Mouse (Mus musculus) left cerebral cortex, adult 2 months (tissue): Measurements from ENCODE around the gene Ugt1a7c. TPM values are rescaled to one million over a fixed set of nuclear protein-coding genes. Genes with fewer than 3 reads are reported as not detected.

Experiments
- DNase-seq, 2 experiments: peaks; one replicate each; pipeline ENCODE4 v3.0.0; 2021 to 2022; ENCODE audit warnings: low spot score in 2 of 2, mixed read lengths in 1 of 2; ENCODE audit errors: extremely low spot score in 1 of 2
- H3K27ac ChIP-seq: fragments of 200-600 bp; 2 replicates; pipeline ENCODE4 v1.8.1; 2022
- H3K4me3 ChIP-seq: fragments of 200-600 bp; 2 replicates; pipeline ENCODE4 v1.8.1; 2022
- CTCF ChIP-seq: fragments of 200-600 bp; IDR thresholded peaks from 2 replicates; pipeline ENCODE4 v1.8.1; 2022; ENCODE audit warnings: antibody characterized with exemption, mild to moderate bottlenecking, moderate library complexity
- intact Hi-C: fragments of 180-260 bp; cut with DNase I; formaldehyde crosslinking; loops from one replicate; pipeline ENCODE4 v1.15.1; 2025
- total RNA-seq, 2 experiments: library from RNA; stranded (reverse); gene quantifications; 2 replicates each; pipeline ENCODE4 v1.2.3; 2021

The Ugt1a7c gene
- total RNA-seq, 2 experiments from 2014 or later: 0.54 to 0.82 TPM

DNA sequence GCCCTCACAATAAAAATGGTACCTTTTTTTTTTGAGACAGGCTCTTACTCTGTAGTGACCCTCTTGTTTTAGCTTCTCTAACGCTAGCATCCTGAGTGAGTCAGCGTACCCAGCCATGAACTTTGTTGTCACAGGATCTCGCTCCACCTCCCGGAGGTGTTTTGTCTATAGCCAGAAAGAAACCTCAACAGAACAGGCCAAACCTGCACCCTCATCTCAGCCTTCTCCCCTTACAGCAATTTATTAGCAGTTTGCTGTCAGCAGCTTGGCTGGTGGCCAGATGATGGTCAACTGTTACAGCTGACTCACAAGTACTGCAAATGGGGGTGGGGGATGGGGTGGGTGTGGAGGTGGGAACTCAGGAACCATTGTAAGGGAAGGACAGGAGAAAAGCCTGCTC is 167.4 kb downstream of the Ugt1a7c start:
- no peak for DNase-seq
- intact Hi-C loops: no loop called here
- no peak overlapping the region for H3K27ac ChIP-seq
- H3K4me3 ChIP-seq: no peak overlapping the region
- TF ChIP-seq CTCF: no peak

DNA sequence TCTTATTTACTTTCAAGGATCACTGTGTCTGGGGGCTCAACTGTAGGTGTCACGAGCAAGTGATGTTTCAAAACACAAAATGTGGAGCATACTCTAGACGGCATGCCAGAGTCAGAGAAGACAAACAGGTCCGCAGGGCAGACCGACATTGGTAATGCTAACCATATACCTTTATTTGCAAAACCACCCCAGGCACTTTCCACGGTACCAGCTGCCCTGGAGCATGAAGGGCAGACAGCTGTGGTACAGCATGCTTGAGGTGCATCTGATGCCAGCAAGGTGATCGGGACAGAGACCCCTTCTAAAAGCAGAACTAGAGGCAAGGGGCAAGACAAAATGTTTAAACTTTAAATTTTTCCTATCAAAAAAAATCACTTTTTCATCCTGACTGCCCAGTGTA is 168.1 kb downstream of the Ugt1a7c start:
- no peak for DNase-seq

DNA sequence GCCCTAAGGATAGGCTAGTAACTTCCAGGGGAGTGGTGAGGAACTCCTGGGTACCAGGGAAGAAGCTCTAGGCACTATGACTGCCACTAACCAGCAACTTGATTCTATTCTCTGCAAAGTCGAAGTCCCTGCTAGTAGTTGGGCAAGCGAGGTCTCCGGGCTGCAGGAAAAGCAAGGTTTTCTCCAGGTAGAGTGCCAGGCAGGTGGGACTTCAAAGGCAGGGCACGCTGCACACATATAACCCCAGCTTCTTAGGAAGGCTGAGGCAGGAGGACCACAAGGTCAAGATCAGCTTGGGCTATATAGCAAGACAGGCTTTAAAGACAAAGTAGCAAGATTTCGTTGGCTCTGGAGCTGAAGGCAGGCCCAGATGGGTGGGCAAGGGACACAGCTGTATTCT is 168.9 kb downstream of the Ugt1a7c start:
- no peak overlapping the region for H3K4me3 ChIP-seq
- no peak for DNase-seq
- intact Hi-C loops: no loop called here
- no peak for TF ChIP-seq CTCF
- no peak overlapping the region for H3K27ac ChIP-seq

More for the DNA sequence above, 168.1 kb downstream of the Ugt1a7c start:
- TF ChIP-seq CTCF: no peak
- no peak overlapping the region for H3K27ac ChIP-seq
- no peak overlapping the region for H3K4me3 ChIP-seq
- intact Hi-C loops: no loop called here

DNA sequence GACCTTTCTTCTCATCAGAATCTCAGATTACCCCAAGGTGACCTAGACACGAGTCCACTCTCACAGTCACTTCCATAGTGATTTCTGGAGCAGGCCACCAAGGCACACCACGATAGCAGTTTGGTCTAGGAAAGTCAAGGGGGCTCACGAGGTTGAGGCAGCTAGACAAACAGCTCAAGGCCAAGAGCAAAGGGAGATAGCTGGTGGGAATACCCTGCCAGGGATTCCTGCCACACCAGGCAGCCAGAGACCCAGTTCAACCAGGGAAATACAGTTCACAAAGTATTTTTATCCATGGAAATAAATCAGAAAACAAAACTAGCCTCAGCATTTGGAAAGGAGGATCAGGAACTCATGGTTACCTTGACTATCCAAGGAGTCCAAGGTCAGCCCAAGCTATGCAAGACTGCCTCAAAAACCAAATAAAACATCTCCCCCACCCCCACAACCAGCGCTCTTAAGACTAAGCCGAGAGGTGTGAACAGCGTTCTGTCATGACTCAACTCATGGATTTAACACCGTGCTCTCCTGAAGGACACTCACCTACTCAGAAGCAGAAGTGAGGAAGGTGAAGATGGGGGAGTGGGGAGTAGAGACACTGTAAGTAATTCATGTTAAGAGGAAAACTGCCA is 169.5 kb downstream of the Ugt1a7c start:
- no peak for TF ChIP-seq CTCF
- no peak for DNase-seq
- intact Hi-C loops: no loop called here
- Histone ChIP-seq H3K4me3 (no peak overlapping the region), H3K27ac (no peak overlapping the region)

DNA sequence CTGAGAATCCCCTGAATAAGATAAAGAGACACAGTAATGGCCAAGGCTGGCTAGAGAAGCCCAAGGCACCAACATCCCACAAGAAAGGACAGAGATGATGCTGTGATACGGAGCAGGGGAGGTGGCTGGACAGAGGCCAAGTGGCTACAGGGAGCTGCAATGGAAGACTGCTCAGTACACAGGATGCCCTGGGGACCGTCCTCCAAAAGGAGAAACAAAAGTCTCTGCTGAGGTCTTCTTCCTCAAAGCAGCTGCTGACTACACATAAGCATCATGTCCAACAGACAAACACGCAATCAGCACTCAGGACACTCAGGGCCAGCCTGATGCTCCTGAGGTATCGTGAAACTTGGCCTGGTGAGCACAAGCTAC is 170.0 kb downstream of the Ugt1a7c start:
- TF ChIP-seq CTCF: no peak
- no peak overlapping the region for H3K27ac ChIP-seq
- intact Hi-C loops: no loop called here
- H3K4me3 ChIP-seq: no peak overlapping the region
- DNase-seq: no peak

DNA sequence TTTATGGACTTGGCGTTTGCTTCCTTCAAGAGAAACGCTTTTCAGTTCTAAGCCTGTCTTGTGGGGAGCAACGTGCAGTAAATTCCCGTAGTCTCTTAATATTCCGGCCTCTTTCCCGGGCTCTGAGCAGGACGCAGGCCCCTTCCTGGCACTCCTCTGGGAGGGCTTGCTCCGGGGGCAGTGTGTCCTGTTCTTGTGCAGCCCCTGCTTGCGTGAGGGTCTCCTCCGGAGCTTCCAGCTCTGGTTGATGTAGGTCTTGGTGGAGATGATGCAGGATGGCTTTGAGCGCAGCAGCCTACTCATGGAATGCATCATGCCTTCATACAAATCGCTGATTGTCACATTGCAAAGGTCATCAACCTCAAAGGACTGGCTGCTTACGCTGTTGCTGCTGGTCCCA is 171.3 kb downstream of the Ugt1a7c start:
- DNase-seq: no peak
- Histone ChIP-seq H3K4me3 (no peak overlapping the region), H3K27ac (no peak overlapping the region)
- intact Hi-C loops: loop anchor here (1.0 kb wide), 1 partner anchor 8 kb away; no protein-coding TSS in a partner anchor
- TF ChIP-seq CTCF: no peak

DNA sequence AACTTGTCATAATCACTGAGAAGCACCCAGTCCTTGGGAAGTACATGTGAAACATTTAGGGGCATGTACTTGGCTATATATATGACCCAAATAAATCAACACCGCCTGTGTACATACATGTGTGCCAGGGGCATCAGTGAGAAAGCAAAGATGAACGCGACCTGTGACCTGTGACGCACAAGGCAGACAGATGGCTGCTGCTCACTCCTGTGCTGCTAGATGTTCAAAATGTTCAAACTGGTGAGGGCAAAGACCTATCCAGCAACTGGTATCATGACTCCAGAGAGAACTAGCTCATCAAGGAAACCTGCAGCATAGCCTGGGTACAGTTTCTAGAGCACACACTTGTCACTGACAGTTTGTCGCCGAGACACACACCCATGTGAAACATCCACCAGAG is 172.6 kb downstream of the Ugt1a7c start:
- intact Hi-C loops: no loop called here
- no peak overlapping the region for H3K27ac ChIP-seq
- no peak for TF ChIP-seq CTCF
- H3K4me3 ChIP-seq: no peak overlapping the region
- no peak for DNase-seq

DNA sequence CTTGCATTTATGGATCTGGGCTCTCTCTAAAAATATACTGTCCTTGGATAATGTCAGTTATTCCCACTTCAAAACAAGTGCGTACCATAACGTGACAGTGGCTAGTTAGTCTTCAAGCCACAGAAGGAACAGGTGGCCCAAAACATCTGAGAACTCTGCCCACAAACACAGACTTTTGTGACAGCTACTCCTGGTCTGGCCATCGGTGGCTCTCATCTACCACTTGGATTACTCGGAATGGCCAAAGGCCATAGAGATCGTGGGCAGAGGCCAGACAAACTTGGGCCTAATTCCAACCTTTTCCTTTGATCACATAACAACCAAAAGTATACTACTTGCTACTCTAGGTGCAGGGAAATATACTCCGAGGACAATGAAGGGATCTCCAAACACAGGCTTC is 173.2 kb downstream of the Ugt1a7c start:
- no peak for DNase-seq
- intact Hi-C loops: no loop called here
- Histone ChIP-seq H3K4me3 (no peak overlapping the region), H3K27ac (no peak overlapping the region)
- no peak for TF ChIP-seq CTCF

Other genes starting within 250 kb of the Ugt1a7c start
- 100 to 1,000 TPM in 1 of 2 experiments, 10 to 100 TPM in 1; 95.3 to 106 TPM for gene Dgkd, start 241.8 kb upstream of the Ugt1a7c start, total RNA-seq
- 10 to 100 TPM; 24.2 to 25.4 TPM for gene Usp40, start 86.5 kb upstream of the Ugt1a7c start, total RNA-seq
- gene Ugt1a10, start 39.7 kb upstream of the Ugt1a7c start, total RNA-seq: not detected
- not detected for gene Ugt1a9, start 24.3 kb upstream of the Ugt1a7c start, total RNA-seq
- not detected for gene Ugt1a8, start 7.2 kb upstream of the Ugt1a7c start, total RNA-seq
- not detected for gene Ugt1a6b, start 8.2 kb downstream of the Ugt1a7c start, total RNA-seq
- gene Ugt1a6a, start 39.7 kb downstream of the Ugt1a7c start, total RNA-seq: 1 to 10 TPM; 1.5 to 2.3 TPM
- gene Ugt1a5, start 71.0 kb downstream of the Ugt1a7c start, total RNA-seq: under 1 TPM in 1 of 2 experiments, not detected in 1; 0.34 TPM
- not detected for gene Ugt1a2, start 105.5 kb downstream of the Ugt1a7c start, total RNA-seq
- 1 to 10 TPM; 1.8 to 1.9 TPM for gene Dnajb3, start 110.7 kb downstream of the Ugt1a7c start, total RNA-seq
- gene Ugt1a1, start 116.9 kb downstream of the Ugt1a7c start, total RNA-seq: under 1 TPM in 1 of 2 experiments, not detected in 1; 0.32 TPM
- gene Mroh2a, start 131.9 kb downstream of the Ugt1a7c start, total RNA-seq: under 1 TPM in 1 of 2 experiments, not detected in 1; 0.19 TPM
- gene Hjurp, start 182.6 kb downstream of the Ugt1a7c start, total RNA-seq: 10 to 100 TPM; 45.8 to 47.2 TPM
- under 1 TPM; 0.23 to 0.26 TPM for gene Trpm8, start 182.6 kb downstream of the Ugt1a7c start, total RNA-seq